Mouse (Mus musculus): ENCODE data around the gene Pink1.

DNA sequence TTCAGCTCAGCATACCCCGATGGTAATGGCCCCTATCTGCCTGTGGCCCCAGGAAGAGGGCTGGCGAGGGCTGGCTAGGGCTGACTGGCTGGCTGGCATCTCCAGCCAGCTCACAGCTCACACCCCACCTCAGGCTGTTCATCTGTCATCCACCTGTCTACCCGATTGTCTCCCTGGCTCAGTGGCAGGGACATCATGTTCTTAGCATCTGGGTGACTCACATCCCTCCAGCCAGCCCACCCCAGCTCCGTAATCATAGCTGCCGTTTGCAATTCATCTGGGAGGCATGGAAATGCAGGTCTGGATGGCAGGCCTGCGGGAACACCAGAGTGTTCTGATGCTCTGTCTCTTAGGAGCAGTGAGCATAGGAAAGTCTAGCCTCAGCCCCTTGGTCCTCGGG lies 47.8 kb downstream of the Pink1 start:
- no peak for TF ChIP-seq MYOG (IDR thresholded peaks at IDR 0.05; ENCODE audit: control insufficient read depth, extremely low read depth, insufficient read length)
- no peak for TF ChIP-seq CTCF (IDR thresholded peaks at IDR 0.05; ENCODE audit: control insufficient read depth, insufficient read depth, insufficient read length)
- no peak for TF ChIP-seq MAX (IDR thresholded peaks at IDR 0.05)
- TF ChIP-seq CEBPB (IDR thresholded peaks at IDR 0.05; ENCODE audit: low read depth): no peak
- no peak for TF ChIP-seq USF1 (IDR thresholded peaks at IDR 0.05; ENCODE audit: low read depth)
